Mouse (Mus musculus): ENCODE measurements around the gene Ppp1r14d. TPM values are rescaled to one million over a fixed set of nuclear protein-coding genes. Genes with fewer than 3 reads are reported as not detected.

The Ppp1r14d gene
- polyA plus RNA-seq, 1 experiment from 2014 or later = 3.4 TPM

- no peaks in the 10 kb centered on the region for H3K36me3 ChIP-seq (ENCODE audit: control insufficient read depth, insufficient read depth, low read length)
- H3K27me3 ChIP-seq (ENCODE audit: control insufficient read depth, insufficient read depth, low read length) = no peaks in the 10 kb centered on the region
- peak overlapping the region; percentile 41 for H3K4me3 ChIP-seq (replicated peaks; ENCODE audit: low read length)
- peak overlapping the region; percentile 67 for H3K4me2 ChIP-seq (ENCODE audit: low read depth, low read length)
- peak; percentile 87 for ATAC-seq (ENCODE audit: insufficient read depth, low FRiP score)
- H3K9ac ChIP-seq (ENCODE audit: low read length) = 0 out of 2 replicates have a peak overlapping the region, but pooled peaks have one; percentile 36
- H3K9me3 ChIP-seq (replicated peaks; ENCODE audit: control insufficient read depth, low read length) = no peaks in the 10 kb centered on the region
- 0 out of 2 replicates have a peak, but pooled peaks cover 3% of the 10 kb centered on the region for H3K4me1 ChIP-seq (ENCODE audit: control insufficient read depth, insufficient read depth, low read length)
- no peak overlapping the region for H3K27ac ChIP-seq (ENCODE audit: low read length)
- WGBS = 7% methylated on average over 15 of the region's 15 CpGs
Measured at GRCm38 (mm10) chr2:119189029-119189710, 40.5 kb downstream of the Ppp1r14d start.

GRCm38 (mm10) chr2:119182914-119183313, 46.8 kb downstream of the Ppp1r14d start:
- WGBS = 88% methylated on average over 7 of the region's 7 CpGs
- ATAC-seq (ENCODE audit: insufficient read depth, low FRiP score) = no peak
- H3K9me3 ChIP-seq (replicated peaks; ENCODE audit: control insufficient read depth, low read length) = no peaks in the 10 kb centered on the region
- H3K4me1 ChIP-seq (ENCODE audit: control insufficient read depth, insufficient read depth, low read length) = no peaks in the 10 kb centered on the region
- H3K9ac ChIP-seq (ENCODE audit: low read length) = no peak overlapping the region
- no peak overlapping the region for H3K4me2 ChIP-seq (ENCODE audit: low read depth, low read length)
- H3K4me3 ChIP-seq (replicated peaks; ENCODE audit: low read length) = no peak overlapping the region
- no peaks in the 10 kb centered on the region for H3K27me3 ChIP-seq (ENCODE audit: control insufficient read depth, insufficient read depth, low read length)
- H3K27ac ChIP-seq (ENCODE audit: low read length) = no peak overlapping the region
- H3K36me3 ChIP-seq (ENCODE audit: control insufficient read depth, insufficient read depth, low read length) = no peaks in the 10 kb centered on the region

GRCm38 (mm10) chr2:119177384-119177939, 52.2 kb downstream of the Ppp1r14d start:
- Histone ChIP-seq H3K4me2 (ENCODE audit: low read depth, low read length) (no peak overlapping the region), H3K9me3 (replicated peaks; ENCODE audit: control insufficient read depth, low read length) (no peaks in the 10 kb centered on the region), H3K4me3 (replicated peaks; ENCODE audit: low read length) (no peak overlapping the region), H3K27me3 (ENCODE audit: control insufficient read depth, insufficient read depth, low read length) (no peaks in the 10 kb centered on the region), H3K36me3 (ENCODE audit: control insufficient read depth, insufficient read depth, low read length) (no peaks in the 10 kb centered on the region), H3K27ac (ENCODE audit: low read length) (no peak overlapping the region), H3K4me1 (ENCODE audit: control insufficient read depth, insufficient read depth, low read length) (peaks cover 13% of the 10 kb centered on the region; the same call in 1 of the 2 replicates), H3K9ac (ENCODE audit: low read length) (no peak overlapping the region)
- ATAC-seq (ENCODE audit: insufficient read depth, low FRiP score) = no peak
- 92% methylated on average over 5 of the region's 5 CpGs for WGBS

GRCm38 (mm10) chr2:119176761-119177160, 52.9 kb downstream of the Ppp1r14d start:
- Histone ChIP-seq H3K27me3 (ENCODE audit: control insufficient read depth, insufficient read depth, low read length) (no peaks in the 10 kb centered on the region), H3K9ac (ENCODE audit: low read length) (no peak overlapping the region), H3K9me3 (replicated peaks; ENCODE audit: control insufficient read depth, low read length) (no peaks in the 10 kb centered on the region), H3K27ac (ENCODE audit: low read length) (no peak overlapping the region), H3K4me1 (ENCODE audit: control insufficient read depth, insufficient read depth, low read length) (peaks cover 15% of the 10 kb centered on the region; the same call in 1 of the 2 replicates), H3K36me3 (ENCODE audit: control insufficient read depth, insufficient read depth, low read length) (no peaks in the 10 kb centered on the region; the same call in 1 of the 2 replicates), H3K4me3 (replicated peaks; ENCODE audit: low read length) (no peak overlapping the region), H3K4me2 (ENCODE audit: low read depth, low read length) (no peak overlapping the region)
- ATAC-seq (ENCODE audit: insufficient read depth, low FRiP score) = no peak
- 65% methylated on average over 3 of the region's 3 CpGs for WGBS

GRCm38 (mm10) chr2:119175614-119176013, 54.1 kb downstream of the Ppp1r14d start:
- H3K4me1 ChIP-seq (ENCODE audit: control insufficient read depth, insufficient read depth, low read length) = peaks cover 15% of the 10 kb centered on the region; the same call in 1 of the 2 replicates
- no peak overlapping the region for H3K4me3 ChIP-seq (replicated peaks; ENCODE audit: low read length)
- WGBS = 59% methylated on average over 6 of the region's 6 CpGs
- no peaks in the 10 kb centered on the region for H3K27me3 ChIP-seq (ENCODE audit: control insufficient read depth, insufficient read depth, low read length)
- no peak overlapping the region for H3K4me2 ChIP-seq (ENCODE audit: low read depth, low read length)
- no peak for ATAC-seq (ENCODE audit: insufficient read depth, low FRiP score)
- no peak overlapping the region for H3K9ac ChIP-seq (ENCODE audit: low read length)
- no peak overlapping the region for H3K27ac ChIP-seq (ENCODE audit: low read length)
- H3K9me3 ChIP-seq (replicated peaks; ENCODE audit: control insufficient read depth, low read length) = no peaks in the 10 kb centered on the region
- no peaks in the 10 kb centered on the region; the same call in 1 of the 2 replicates for H3K36me3 ChIP-seq (ENCODE audit: control insufficient read depth, insufficient read depth, low read length)

- H3K4me3 ChIP-seq (replicated peaks; ENCODE audit: low read length) = no peak overlapping the region
- peaks cover 15% of the 10 kb centered on the region; the same call in 1 of the 2 replicates for H3K4me1 ChIP-seq (ENCODE audit: control insufficient read depth, insufficient read depth, low read length)
- no peaks in the 10 kb centered on the region for H3K9me3 ChIP-seq (replicated peaks; ENCODE audit: control insufficient read depth, low read length)
- H3K4me2 ChIP-seq (ENCODE audit: low read depth, low read length) = no peak overlapping the region
- no peaks in the 10 kb centered on the region; the same call in 1 of the 2 replicates for H3K36me3 ChIP-seq (ENCODE audit: control insufficient read depth, insufficient read depth, low read length)
- H3K9ac ChIP-seq (ENCODE audit: low read length) = peak overlapping the region; percentile 13; the same call in 1 of the 2 replicates
- WGBS = 70% methylated on average over 14 of the region's 14 CpGs
- H3K27ac ChIP-seq (ENCODE audit: low read length) = peak overlapping the region; percentile 54; the same call in 1 of the 2 replicates
- ATAC-seq (ENCODE audit: insufficient read depth, low FRiP score) = no peak
- no peaks in the 10 kb centered on the region for H3K27me3 ChIP-seq (ENCODE audit: control insufficient read depth, insufficient read depth, low read length)
Measured at GRCm38 (mm10) chr2:119174866-119175265, 54.8 kb downstream of the Ppp1r14d start.

- no peaks in the 10 kb centered on the region for H3K27me3 ChIP-seq (ENCODE audit: control insufficient read depth, insufficient read depth, low read length)
- peak; percentile 48; the same call in 1 of the 2 replicates for ATAC-seq (ENCODE audit: insufficient read depth, low FRiP score)
- no peaks in the 10 kb centered on the region for H3K9me3 ChIP-seq (replicated peaks; ENCODE audit: control insufficient read depth, low read length)
- no peaks in the 10 kb centered on the region; the same call in 1 of the 2 replicates for H3K36me3 ChIP-seq (ENCODE audit: control insufficient read depth, insufficient read depth, low read length)
- WGBS = 62% methylated on average over 8 of the region's 8 CpGs
- H3K4me1 ChIP-seq (ENCODE audit: control insufficient read depth, insufficient read depth, low read length) = peaks cover 15% of the 10 kb centered on the region; the same call in 1 of the 2 replicates
- no peak within 1 kb of the TSS for H3K4me3 ChIP-seq (replicated peaks; ENCODE audit: low read length)
- no peak within 1 kb of the TSS for H3K4me2 ChIP-seq (ENCODE audit: low read depth, low read length)
- H3K9ac ChIP-seq (ENCODE audit: low read length) = peak within 1 kb of the TSS; percentile 13; the same call in 1 of the 2 replicates
- peak within 1 kb of the TSS; percentile 54; the same call in 1 of the 2 replicates for H3K27ac ChIP-seq (ENCODE audit: low read length)
Measured at GRCm38 (mm10) chr2:119173991-119174651, 55.6 kb downstream of the Ppp1r14d start, which contains the start of gene Gm14137. TSS of gene Gm14137 (plus strand) at chr2:119174509.

- Histone ChIP-seq H3K36me3 (ENCODE audit: control insufficient read depth, insufficient read depth, low read length) (no peaks in the 10 kb centered on the region; the same call in 1 of the 2 replicates), H3K27me3 (ENCODE audit: control insufficient read depth, insufficient read depth, low read length) (no peaks in the 10 kb centered on the region), H3K4me2 (ENCODE audit: low read depth, low read length) (peak overlapping the region; percentile 17; the same call in 1 of the 2 replicates), H3K4me3 (replicated peaks; ENCODE audit: low read length) (no peak overlapping the region), H3K9me3 (replicated peaks; ENCODE audit: control insufficient read depth, low read length) (no peaks in the 10 kb centered on the region), H3K4me1 (ENCODE audit: control insufficient read depth, insufficient read depth, low read length) (peaks cover 15% of the 10 kb centered on the region; the same call in 1 of the 2 replicates), H3K9ac (ENCODE audit: low read length) (no peak overlapping the region), H3K27ac (ENCODE audit: low read length) (no peak overlapping the region; the same call in 1 of the 2 replicates)
- peak; percentile 14; the same call in 1 of the 2 replicates for ATAC-seq (ENCODE audit: insufficient read depth, low FRiP score)
- WGBS = 17% methylated on average over 13 of the region's 13 CpGs
Measured at GRCm38 (mm10) chr2:119172862-119173576, 56.7 kb downstream of the Ppp1r14d start.
